Mouse (Mus musculus): ENCODE data around the gene Ccl5.
A peak's percentile ranks its signal among the peaks of the same experiment; 100 is the strongest.
"Not testable (repeated sequence)": the region's sequence is repeated elsewhere in the genome, so short reads cannot be mapped to it uniquely, and the experiment has no call there.

The Ccl5 gene

GRCm38 (mm10) chr11:83530360-83530759 is at the start of gene Ccl5:
Gene Ccl5 (minus strand): TSS chr11:83530518.
- no peak for DNase-seq

- no peak for DNase-seq
Observed at GRCm38 (mm10) chr11:83578999-83579398, 48.7 kb upstream of the Ccl5 start.

- DNase-seq, result no peak
Observed at GRCm38 (mm10) chr11:83578186-83578760, 48.0 kb upstream of the Ccl5 start, which contains the start of gene Ccl9. Gene Ccl9 (minus strand): TSS chr11:83578636.

GRCm38 (mm10) chr11:83576927-83577555 is 46.7 kb upstream of the Ccl5 start:
- DNase-seq, result no peak

GRCm38 (mm10) chr11:83572834-83573233 is 42.5 kb upstream of the Ccl5 start:
- no peak for DNase-seq

- DNase-seq, result no peak
Observed at GRCm38 (mm10) chr11:83572223-83572622, 41.9 kb upstream of the Ccl5 start.

- no peak for DNase-seq
Observed at GRCm38 (mm10) chr11:83570189-83570588, 39.9 kb upstream of the Ccl5 start.

- DNase-seq, result no peak
Observed at GRCm38 (mm10) chr11:83569249-83569648, 38.9 kb upstream of the Ccl5 start.

GRCm38 (mm10) chr11:83568786-83569185 is 38.5 kb upstream of the Ccl5 start:
- no peak for DNase-seq

- no peak for DNase-seq
Observed at GRCm38 (mm10) chr11:83568061-83568460, 37.7 kb upstream of the Ccl5 start.

GRCm38 (mm10) chr11:83567311-83567710 is 37.0 kb upstream of the Ccl5 start:
- DNase-seq, result no peak

GRCm38 (mm10) chr11:83566617-83567016 is 36.3 kb upstream of the Ccl5 start:
- no peak for DNase-seq

- no peak for DNase-seq
Observed at GRCm38 (mm10) chr11:83563754-83564153, 33.4 kb upstream of the Ccl5 start.

- no peak for DNase-seq
Observed at GRCm38 (mm10) chr11:83562311-83562887, 32.1 kb upstream of the Ccl5 start.

GRCm38 (mm10) chr11:83560405-83560804 is 30.1 kb upstream of the Ccl5 start:
- DNase-seq, result no peak

GRCm38 (mm10) chr11:83557074-83557473 is 26.8 kb upstream of the Ccl5 start:
- DNase-seq, result no peak

- peak; percentile 1 for DNase-seq
Observed at GRCm38 (mm10) chr11:83556085-83556781, 25.9 kb upstream of the Ccl5 start.

GRCm38 (mm10) chr11:83551668-83552067 is 21.4 kb upstream of the Ccl5 start:
- no peak for DNase-seq

GRCm38 (mm10) chr11:83551037-83551436 is 20.7 kb upstream of the Ccl5 start:
- not testable (repeated sequence) for DNase-seq

GRCm38 (mm10) chr11:83550186-83550632 is 19.9 kb upstream of the Ccl5 start:
- DNase-seq, result no peak

GRCm38 (mm10) chr11:83544214-83544613 is 13.9 kb upstream of the Ccl5 start:
- DNase-seq, result no peak

- DNase-seq, result no peak
Observed at GRCm38 (mm10) chr11:83541415-83541814, 11.1 kb upstream of the Ccl5 start.

GRCm38 (mm10) chr11:83540931-83541330 is 10.6 kb upstream of the Ccl5 start:
- no peak for DNase-seq
